Mouse (Mus musculus) lung, postnatal 0 days (tissue): ENCODE data around the gene Rbbp8nl.

Experiments
- CTCF ChIP-seq: IDR thresholded peaks from 2 replicates; pipeline ENCODE4 v1.5.1; 2016; ENCODE audit warnings: antibody characterized with exemption, mild to moderate bottlenecking
- EP300 ChIP-seq: IDR thresholded peaks from 2 replicates; pipeline ENCODE4 v1.6.1; 2016; ENCODE audit warnings: antibody characterized with exemption, mild to moderate bottlenecking, control low read depth

DNA sequence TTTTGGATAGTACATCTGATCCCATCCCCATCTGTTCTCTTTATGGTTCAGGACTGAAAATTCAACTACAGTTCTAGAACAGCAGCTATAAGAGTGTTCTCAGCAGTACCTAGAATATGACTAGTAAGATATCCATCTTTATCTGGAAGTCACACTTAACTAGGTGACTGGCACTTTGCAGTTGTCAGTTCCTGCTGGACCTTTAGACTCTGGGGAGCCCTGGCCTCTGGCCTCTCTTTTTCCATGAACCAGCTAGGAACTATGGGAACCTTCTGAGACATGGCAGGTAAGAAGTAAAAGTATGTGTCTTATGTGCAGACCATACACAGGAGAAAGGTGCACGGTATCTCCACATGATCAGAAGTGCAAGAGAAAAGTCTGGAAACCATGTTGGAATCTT lies 39.8 kb upstream of the Rbbp8nl start:
- TF ChIP-seq CTCF: no peak
- TF ChIP-seq EP300: no peak
